Mouse (Mus musculus) heart, postnatal 0 days (tissue): ENCODE results near the gene Ago1. TPM values are rescaled to one million over a fixed set of nuclear protein-coding genes. Genes with fewer than 3 reads are reported as not detected.
A peak's percentile ranks its signal among the peaks of the same experiment; 100 is the strongest.

Source experiments
- ATAC-seq: fragments of 200-750 bp; cut with Nextera tagmentation; 2 replicates; pipeline ENCODE4 v1.8.0; 2017; ENCODE audit warnings: low read depth, moderate number of reproducible peaks, moderate library complexity; ENCODE audit not compliant: insufficient read depth
- DNase-seq: peaks from one replicate; pipeline ENCODE4 v3.0.0-alpha.2; 2016; ENCODE audit warnings: low spot score
- H3K27ac ChIP-seq: fragments of 300-500 bp; sonication (generic); 2 replicates; pipeline ENCODE4 v1.5.1; 2014; ENCODE audit warnings: low read depth, mild to moderate bottlenecking
- H3K27me3 ChIP-seq: fragments of 300-500 bp; sonication (generic); 2 replicates; pipeline ENCODE4 v1.6.1; 2014; ENCODE audit warnings: low read length, mixed read lengths; ENCODE audit not compliant: control insufficient read depth, insufficient read depth
- H3K36me3 ChIP-seq: fragments of 300-500 bp; sonication (generic); replicated peaks from 2 replicates; pipeline ENCODE4 v1.6.1; 2014; ENCODE audit warnings: low read length, mixed read lengths; ENCODE audit not compliant: control insufficient read depth, insufficient read depth
- H3K4me1 ChIP-seq: fragments of 300-500 bp; sonication (generic); 2 replicates; pipeline ENCODE4 v1.6.1; 2014; ENCODE audit warnings: antibody characterized with exemption; ENCODE audit not compliant: control insufficient read depth, insufficient read depth
- H3K4me2 ChIP-seq: fragments of 300-500 bp; sonication (generic); 2 replicates; pipeline ENCODE4 v1.6.1; 2014; ENCODE audit warnings: low read depth, mild to moderate bottlenecking, low read length, moderate library complexity
- H3K4me3 ChIP-seq: fragments of 300-500 bp; sonication (generic); 2 replicates; pipeline ENCODE4 v1.5.1; 2014; ENCODE audit warnings: low read depth, low read length
- H3K9ac ChIP-seq: fragments of 300-500 bp; sonication (generic); replicated peaks from 2 replicates; pipeline ENCODE4 v1.6.1; 2014; ENCODE audit warnings: low read depth, low read length, mixed read lengths
- H3K9me3 ChIP-seq: fragments of 300-500 bp; sonication (generic); replicated peaks from 2 replicates; pipeline ENCODE4 v1.6.1; 2016; ENCODE audit warnings: low read length; ENCODE audit not compliant: control insufficient read depth
- CTCF ChIP-seq: IDR thresholded peaks from 2 replicates; pipeline ENCODE4 v1.5.1; 2016; ENCODE audit warnings: antibody characterized with exemption, control low read depth, low read depth
- EP300 ChIP-seq: IDR thresholded peaks from 2 replicates; pipeline ENCODE4 v1.6.1; 2016; ENCODE audit warnings: antibody characterized with exemption, low read depth
- WGBS: fragments of 180-500 bp; shearing (Covaris S2); extraction: QIAGEN DNeasy Blood & Tissue Kit; methylation state at CpG from one replicate; pipeline ENCODE4 v1.1.7; 2014; 5-methylcytosine and 5-hydroxymethylcytosine counted together
- polyA plus RNA-seq: library from polyadenylated mRNA; unstranded; fragments of >200 nt; fragmentation: Nextera tagmentation; extraction: Ambion mirVana; gene quantifications from 2 replicates; pipeline ENCODE4 v1.2.1, GENCODE M21; 2015
- total RNA-seq: library from RNA; depleted of rRNA; stranded (reverse); fragments of >200 nt; gene quantifications from 2 replicates; pipeline ENCODE4 v1.2.3, GENCODE M21; 2014; ENCODE audit warnings: low replicate concordance

Gene Ago1
- total and polyA plus RNA-seq, 2 experiments from 2014 or later, result 1.4 to 9.9 TPM

GRCm38 (mm10) chr4:126444528-126444927 lies 23.9 kb downstream of the Ago1 start:
- Histone ChIP-seq H3K4me1 (peaks cover 4% of the 10 kb centered on the region; the same call in 1 of the 2 replicates), H3K4me3 (no peak overlapping the region), H3K9me3 (no peaks in the 10 kb centered on the region), H3K27me3 (no peaks in the 10 kb centered on the region), H3K9ac (no peak overlapping the region), H3K27ac (no peak overlapping the region), H3K4me2 (peak overlapping the region; percentile 41), H3K36me3 (peaks cover 55% of the 10 kb centered on the region)
- no peak for TF ChIP-seq EP300
- no peak for TF ChIP-seq CTCF
- peak; percentile 69 for ATAC-seq
- 15% methylated on average over 3 of the region's 3 CpGs for WGBS
- DNase-seq, result peak; percentile 11

- H3K36me3 ChIP-seq, result peaks cover 40% of the 10 kb centered on the region
- no peak for DNase-seq
- ATAC-seq, result no peak
Measured at GRCm38 (mm10) chr4:126438261-126438660, 30.1 kb downstream of the Ago1 start.

GRCm38 (mm10) chr4:126436268-126436667 lies 32.1 kb downstream of the Ago1 start:
- no peak for DNase-seq
- peaks cover 21% of the 10 kb centered on the region for H3K36me3 ChIP-seq
- H3K27ac ChIP-seq, result no peak overlapping the region
- H3K4me2 ChIP-seq, result no peak overlapping the region
- H3K9ac ChIP-seq, result no peak overlapping the region
- no peak for ATAC-seq
- WGBS, result 26% methylated on average over 2 of the region's 2 CpGs
- no peak overlapping the region for H3K4me3 ChIP-seq
- no peaks in the 10 kb centered on the region for H3K27me3 ChIP-seq
- no peaks in the 10 kb centered on the region for H3K9me3 ChIP-seq
- TF ChIP-seq CTCF, result no peak
- no peak for TF ChIP-seq EP300
- H3K4me1 ChIP-seq, result peaks cover 10% of the 10 kb centered on the region; the same call in 1 of the 2 replicates

More at GRCm38 (mm10) chr4:126438261-126438660, 30.1 kb downstream of the Ago1 start:
- Histone ChIP-seq H3K9me3 (no peaks in the 10 kb centered on the region), H3K4me3 (no peak overlapping the region), H3K4me2 (no peak overlapping the region), H3K4me1 (peaks cover 10% of the 10 kb centered on the region; the same call in 1 of the 2 replicates), H3K9ac (no peak overlapping the region), H3K27ac (no peak overlapping the region), H3K27me3 (no peaks in the 10 kb centered on the region)
- TF ChIP-seq CTCF (no peak), EP300 (no peak)
- WGBS, result 74% methylated on average over 5 of the region's 5 CpGs

GRCm38 (mm10) chr4:126434094-126434493 lies 34.3 kb downstream of the Ago1 start:
- WGBS, result 93% methylated on average over 2 of the region's 2 CpGs
- DNase-seq (no peak), ATAC-seq (no peak)
- Histone ChIP-seq H3K27ac (no peak overlapping the region), H3K9ac (no peak overlapping the region), H3K36me3 (peaks cover 6% of the 10 kb centered on the region), H3K9me3 (no peaks in the 10 kb centered on the region), H3K4me1 (peaks cover 10% of the 10 kb centered on the region; the same call in 1 of the 2 replicates), H3K4me2 (no peak overlapping the region), H3K27me3 (no peaks in the 10 kb centered on the region), H3K4me3 (no peak overlapping the region)
- TF ChIP-seq CTCF (no peak), EP300 (no peak)

- H3K27ac ChIP-seq, result no peak overlapping the region
- H3K36me3 ChIP-seq, result no peaks in the 10 kb centered on the region
- no peaks in the 10 kb centered on the region for H3K9me3 ChIP-seq
- no peak overlapping the region for H3K4me3 ChIP-seq
- no peak for DNase-seq
- 75% methylated on average over 4 of the region's 4 CpGs for WGBS
- TF ChIP-seq EP300 (no peak), CTCF (no peak)
- no peak overlapping the region for H3K9ac ChIP-seq
- peaks cover 10% of the 10 kb centered on the region; the same call in 1 of the 2 replicates for H3K4me1 ChIP-seq
- H3K27me3 ChIP-seq, result no peaks in the 10 kb centered on the region
- no peak for ATAC-seq
- no peak overlapping the region for H3K4me2 ChIP-seq
Measured at GRCm38 (mm10) chr4:126433175-126433574, 35.2 kb downstream of the Ago1 start.

- Histone ChIP-seq H3K4me2 (no peak overlapping the region), H3K27ac (no peak overlapping the region), H3K36me3 (no peaks in the 10 kb centered on the region), H3K9ac (no peak overlapping the region), H3K9me3 (no peaks in the 10 kb centered on the region), H3K27me3 (no peaks in the 10 kb centered on the region), H3K4me1 (peaks cover 2% of the 10 kb centered on the region; the same call in 1 of the 2 replicates), H3K4me3 (no peak overlapping the region)
- no peak for ATAC-seq
- 82% methylated on average over 4 of the region's 4 CpGs for WGBS
- no peak for DNase-seq
- no peak for TF ChIP-seq EP300
- TF ChIP-seq CTCF, result no peak
Measured at GRCm38 (mm10) chr4:126431746-126432145, 36.6 kb downstream of the Ago1 start.
